Mouse (Mus musculus) left cerebral cortex, postnatal 4 days (tissue): ENCODE data around the gene Hltf. TPM values are rescaled to one million over a fixed set of nuclear protein-coding genes. Genes with fewer than 3 reads are reported as not detected.

Experiments
- DNase-seq: peaks from one replicate; pipeline ENCODE4 v3.0.0-alpha.2; 2022
- intact Hi-C: fragments of 180-260 bp; cut with DNase I; formaldehyde crosslinking; loops from one replicate; pipeline ENCODE4 v1.15.1; 2025
- total RNA-seq, 2 experiments: library from RNA; stranded (reverse); gene quantifications; 2 replicates each; pipeline ENCODE4 v1.2.3; 2021

Gene Hltf
- total RNA-seq, 2 experiments from 2014 or later: 17.4 to 17.7 TPM

- intact Hi-C loops: no loop called here
- DNase-seq: no peak
Measured at GRCm38 (mm10) chr3:20143726-20144125, 86.1 kb downstream of the Hltf start.

- DNase-seq: no peak
- intact Hi-C loops: no loop called here
Measured at GRCm38 (mm10) chr3:20144401-20144800, 86.8 kb downstream of the Hltf start.

GRCm38 (mm10) chr3:20145696-20146113 is 88.1 kb downstream of the Hltf start:
- DNase-seq: no peak
- intact Hi-C loops: no loop called here

GRCm38 (mm10) chr3:20146884-20147395 is 89.3 kb downstream of the Hltf start:
- intact Hi-C loops: no loop called here
- DNase-seq: no peak

GRCm38 (mm10) chr3:20147647-20148046 is 90.0 kb downstream of the Hltf start:
- intact Hi-C loops: no loop called here

GRCm38 (mm10) chr3:20150511-20150910 is 92.9 kb downstream of the Hltf start:
- no peak for DNase-seq
- intact Hi-C loops: no loop called here

More at GRCm38 (mm10) chr3:20147647-20148046, 90.0 kb downstream of the Hltf start:
- DNase-seq: no peak

GRCm38 (mm10) chr3:20151651-20152050 is 94.0 kb downstream of the Hltf start:
- intact Hi-C loops: no loop called here

GRCm38 (mm10) chr3:20154531-20155367 is 97.1 kb downstream of the Hltf start, which contains the start of gene Gyg:
Gene Gyg (minus strand): TSS chr3:20155317.
- intact Hi-C loops: no loop called here
- DNase-seq: peak; percentile 37

More at GRCm38 (mm10) chr3:20151651-20152050, 94.0 kb downstream of the Hltf start:
- no peak for DNase-seq

- intact Hi-C loops: no loop called here
- DNase-seq: no peak
Measured at GRCm38 (mm10) chr3:20155476-20155875, 97.9 kb downstream of the Hltf start.

GRCm38 (mm10) chr3:20167487-20167886 is 109.9 kb downstream of the Hltf start:
- intact Hi-C loops: no loop called here
- DNase-seq: no peak

Other genes starting within 250 kb of the Hltf start
- gene Cp, start 100.8 kb upstream of the Hltf start, total RNA-seq: 10 to 100 TPM in 1 of 2 experiments, 1 to 10 TPM in 1; 8.8 to 10.6 TPM
- 10 to 100 TPM; 21.6 to 23.5 TPM for gene Hps3, start 22.5 kb upstream of the Hltf start, total RNA-seq
- gene Gyg, start 97.5 kb downstream of the Hltf start, total RNA-seq: 10 to 100 TPM; 52.5 to 56.4 TPM
- gene Cpa3, start 184.4 kb downstream of the Hltf start, total RNA-seq: 10 to 100 TPM in 1 of 2 experiments, 1 to 10 TPM in 1; 6.7 to 10.6 TPM
- under 1 TPM; 0.14 to 0.34 TPM for gene Cpb1, start 217.9 kb downstream of the Hltf start, total RNA-seq